Mouse (Mus musculus) urinary bladder, postnatal 25 days (tissue): ENCODE data around the gene Nectin3.

ENCODE experiments used
- DNase-seq: peaks from one replicate; pipeline ENCODE4 v3.0.0; 2022; ENCODE audit warnings: low spot score

Gene Nectin3

GRCm38 (mm10) chr16:46498421-46498789 is at the start of gene Nectin3:
Gene Nectin3 (minus strand): TSS chr16:46498525.
- no peak for DNase-seq

- DNase-seq, result no peak
Observed at GRCm38 (mm10) chr16:46538092-46538491, 39.8 kb upstream of the Nectin3 start.

- DNase-seq, result no peak
Observed at GRCm38 (mm10) chr16:46532465-46533254, 34.3 kb upstream of the Nectin3 start.

DNA sequence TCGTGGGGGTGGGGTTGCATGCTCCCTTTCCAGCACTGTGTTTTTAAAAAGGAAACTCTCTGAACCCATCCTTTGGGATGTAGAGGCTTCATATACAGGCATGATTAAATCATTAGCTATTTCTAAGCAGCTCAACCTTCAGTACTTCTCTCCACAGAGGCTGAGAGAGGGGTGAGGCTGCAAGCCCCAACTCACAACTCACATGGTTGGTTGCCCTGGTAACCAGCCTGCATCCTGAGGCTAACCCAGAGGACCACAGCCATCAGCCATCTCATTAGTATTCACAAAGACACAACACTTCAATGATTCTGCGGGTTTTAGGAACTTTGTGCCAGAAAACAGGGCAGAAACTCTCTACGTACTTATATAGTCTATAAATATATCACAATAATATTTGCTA is 32.7 kb upstream of the Nectin3 start:
- DNase-seq, result no peak

GRCm38 (mm10) chr16:46520885-46521417 is 22.6 kb upstream of the Nectin3 start:
- no peak for DNase-seq

- no peak for DNase-seq
Observed at GRCm38 (mm10) chr16:46519606-46520005, 21.3 kb upstream of the Nectin3 start.

DNA sequence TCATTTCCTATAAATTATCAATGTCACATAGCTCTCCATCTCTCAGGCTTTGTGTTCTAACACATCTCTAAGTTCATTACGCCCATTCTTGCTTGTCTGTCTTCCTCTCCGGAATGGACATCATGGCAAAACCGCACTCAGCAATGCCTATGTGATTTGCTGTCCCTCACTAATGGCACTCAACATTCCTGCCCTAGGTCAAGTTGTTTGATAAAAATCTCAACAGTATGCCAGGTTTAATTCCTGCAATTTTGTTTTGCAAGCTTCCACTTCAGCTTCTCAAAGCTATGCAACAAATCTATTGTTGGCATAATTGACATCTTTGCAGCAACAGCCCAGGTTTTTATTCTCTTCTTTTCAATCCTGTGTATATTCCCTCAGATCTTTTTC is 9.6 kb upstream of the Nectin3 start:
- no peak for DNase-seq

DNA sequence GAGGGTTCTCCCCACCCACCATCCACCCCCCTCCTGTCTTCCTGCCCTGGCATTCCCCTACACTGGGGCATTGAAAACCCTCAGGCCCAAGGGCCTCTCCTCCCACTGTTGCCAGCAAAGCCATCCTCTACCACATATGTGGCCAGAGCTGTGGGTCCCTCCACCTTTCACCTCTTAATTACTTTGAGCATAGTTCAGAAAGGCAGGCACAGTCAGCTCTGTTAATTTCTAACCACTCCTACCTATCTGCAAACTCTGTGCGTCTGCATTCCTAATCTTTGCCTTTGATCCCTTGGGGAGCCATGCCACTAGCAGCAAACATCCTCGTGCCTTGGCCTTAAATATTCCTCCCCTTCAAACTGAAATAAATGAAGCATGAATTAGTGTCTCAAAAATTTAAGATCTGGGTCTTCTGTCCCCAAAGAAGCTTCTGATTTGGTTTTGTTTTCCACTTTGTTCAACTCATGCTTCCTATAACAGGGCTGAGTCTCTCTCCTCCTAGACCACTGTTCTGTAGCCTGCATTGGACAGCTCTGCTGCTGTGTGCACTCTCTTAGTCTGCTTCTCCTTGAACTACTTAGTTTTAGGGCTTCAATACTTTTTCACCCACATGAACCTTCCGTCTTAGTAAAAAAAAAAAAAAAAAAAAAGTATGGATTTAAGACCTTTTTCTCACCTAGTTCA is 9.1 kb upstream of the Nectin3 start:
- DNase-seq, result no peak

- no peak for DNase-seq
Observed at GRCm38 (mm10) chr16:46504006-46504405, 5.7 kb upstream of the Nectin3 start.

- DNase-seq, result no peak
Observed at GRCm38 (mm10) chr16:46502311-46502710, 4.0 kb upstream of the Nectin3 start.

- no peak for DNase-seq
Observed at GRCm38 (mm10) chr16:46500759-46501158, 2.4 kb upstream of the Nectin3 start.

DNA sequence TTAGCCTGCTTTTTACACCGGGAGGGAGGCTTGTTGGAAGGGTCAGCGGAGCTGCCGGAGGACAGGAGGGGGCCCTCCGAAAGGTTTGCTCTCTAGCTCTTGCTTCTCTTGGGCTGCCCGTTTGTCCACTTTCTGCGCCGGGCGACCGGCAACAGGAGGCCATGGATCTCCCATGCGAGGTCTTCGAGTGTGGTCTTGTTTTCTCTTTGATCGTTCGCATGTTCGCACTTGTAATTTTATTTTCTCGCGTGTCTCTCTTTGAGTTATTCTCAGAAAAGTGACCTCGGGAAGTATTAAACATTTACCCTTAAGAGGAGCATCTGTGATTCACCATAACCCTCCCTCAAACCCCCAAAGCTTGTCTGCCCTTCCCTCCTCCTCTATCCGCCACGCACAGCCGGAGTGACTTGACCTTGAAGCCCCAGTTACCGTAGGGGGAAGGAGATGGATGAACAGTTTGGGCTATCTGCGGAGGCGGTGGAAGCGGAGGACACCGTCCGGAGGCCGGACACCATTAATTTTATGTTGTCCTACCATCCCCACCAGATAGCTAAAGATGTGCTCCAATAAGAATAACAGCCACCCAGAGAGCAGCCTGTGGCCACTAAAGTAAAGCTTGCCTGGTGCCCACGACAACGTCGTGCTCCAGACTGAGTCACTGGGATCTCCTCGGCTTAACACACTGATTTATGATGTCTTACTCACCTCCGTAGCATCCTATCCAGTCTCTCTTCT is 472 bp downstream of the Nectin3 start:
- DNase-seq, result peak; percentile 22

DNA sequence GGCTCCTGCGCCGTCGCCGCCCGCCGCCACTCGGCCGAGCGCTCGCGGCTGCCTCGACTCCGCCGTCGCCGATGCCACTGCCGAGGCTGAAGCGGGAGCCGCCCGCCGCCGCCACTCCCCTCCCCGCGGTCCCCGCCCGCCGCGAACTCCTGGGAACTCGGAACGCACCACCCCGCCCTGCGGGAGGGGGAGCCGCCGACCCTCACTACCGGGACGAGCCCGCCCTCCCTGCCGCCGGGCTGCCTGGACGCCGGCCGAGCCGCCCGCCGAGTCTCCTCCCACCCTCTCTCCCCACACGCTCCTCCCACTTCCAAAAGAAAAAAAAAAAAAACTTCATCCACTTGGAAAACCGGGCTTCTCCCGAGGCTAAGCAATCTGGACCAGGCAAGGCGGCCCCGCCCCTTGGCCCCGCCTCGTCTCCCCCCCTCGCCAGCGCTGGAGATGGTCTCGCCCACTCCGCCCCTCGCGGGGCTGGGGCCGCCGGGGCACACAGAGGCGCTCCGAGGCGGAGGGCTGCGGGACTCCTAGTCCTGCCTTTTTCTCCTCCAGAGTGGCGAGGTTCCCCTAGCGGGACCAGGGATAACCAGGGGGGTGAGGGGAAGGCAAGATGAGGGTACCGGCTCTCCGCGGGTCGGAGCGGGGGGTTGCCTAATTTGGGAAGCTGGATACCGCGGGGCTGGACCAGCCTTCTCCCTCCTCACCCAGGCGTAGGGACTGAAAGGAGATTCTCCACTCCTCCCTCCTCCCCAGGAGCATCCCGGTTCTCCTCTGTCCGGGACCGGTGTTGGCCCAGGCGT is 1.2 kb downstream of the Nectin3 start:
- peak; percentile 85 for DNase-seq

DNA sequence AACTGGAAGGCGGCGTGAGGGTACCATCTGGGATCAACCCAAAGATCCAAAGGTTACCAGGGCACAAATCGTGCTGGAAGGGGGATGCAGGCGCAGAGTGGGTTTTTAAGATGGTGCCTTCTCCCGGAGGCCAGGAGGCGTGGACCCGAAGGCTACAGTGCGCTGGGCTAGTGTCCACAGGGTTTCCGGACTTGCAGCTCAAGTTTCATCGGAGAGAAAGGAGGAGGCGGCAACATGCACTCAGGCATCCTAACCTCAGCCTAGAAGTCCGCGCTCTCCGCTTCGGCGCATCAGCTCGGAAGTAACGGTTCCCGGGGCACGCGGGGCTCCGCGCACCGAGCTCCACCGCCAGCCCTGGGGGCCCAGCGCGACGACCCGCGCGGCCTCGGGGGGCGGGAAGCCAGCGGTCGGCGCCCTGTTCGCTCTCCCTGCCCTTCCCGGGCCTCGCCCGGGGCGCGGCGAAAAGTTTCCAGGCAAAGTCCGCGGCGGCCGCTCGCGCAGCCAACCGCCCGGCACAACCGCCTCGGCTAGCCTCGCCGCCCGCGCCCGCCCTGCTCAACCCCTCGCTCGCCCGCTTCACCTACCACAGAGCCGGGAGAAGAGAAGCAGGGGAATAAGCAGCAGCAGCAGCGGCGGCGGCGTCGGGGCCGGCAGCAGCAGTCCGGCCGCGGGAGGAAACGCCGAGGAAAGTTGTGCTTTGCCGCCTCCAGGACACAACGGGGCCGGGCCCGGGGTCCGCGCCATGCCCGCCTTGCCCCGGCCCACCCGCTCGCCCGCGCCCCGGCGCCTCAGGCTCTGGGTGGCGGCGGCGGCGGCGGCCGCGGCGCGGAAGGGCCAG is 2.1 kb downstream of the Nectin3 start:
- DNase-seq, result peak; percentile 19

- DNase-seq, result no peak
Observed at GRCm38 (mm10) chr16:46495201-46495600, 3.1 kb downstream of the Nectin3 start.

DNA sequence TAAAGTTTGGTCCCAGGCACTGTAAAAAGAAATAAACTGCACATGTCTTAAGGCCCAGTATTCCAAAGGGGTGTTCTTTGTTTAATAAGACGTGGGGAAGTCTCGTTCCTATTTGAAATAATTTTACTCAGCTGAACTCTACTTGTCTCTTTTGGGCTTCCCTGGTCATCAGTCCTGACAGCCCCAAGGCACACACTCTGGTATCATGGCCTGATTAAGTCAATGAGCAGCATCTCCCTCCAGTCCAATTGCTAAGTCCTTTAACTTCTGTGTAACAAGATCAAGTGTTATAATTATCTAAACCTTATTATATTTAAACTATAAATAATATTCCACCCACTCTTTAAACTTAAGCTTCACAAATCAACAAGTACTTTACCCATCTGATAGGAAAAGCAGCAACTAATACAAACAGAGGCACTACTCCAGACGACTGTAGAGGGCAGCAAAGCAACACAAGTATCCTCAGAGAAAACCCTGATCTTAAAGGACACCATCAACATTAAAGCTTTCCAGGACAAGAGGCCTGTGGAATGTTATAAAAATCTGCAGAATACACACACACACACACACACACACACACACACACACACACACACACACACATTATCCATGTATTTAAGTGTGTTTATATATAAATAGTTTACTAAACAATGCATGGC is 10.8 kb downstream of the Nectin3 start:
- no peak for DNase-seq

DNA sequence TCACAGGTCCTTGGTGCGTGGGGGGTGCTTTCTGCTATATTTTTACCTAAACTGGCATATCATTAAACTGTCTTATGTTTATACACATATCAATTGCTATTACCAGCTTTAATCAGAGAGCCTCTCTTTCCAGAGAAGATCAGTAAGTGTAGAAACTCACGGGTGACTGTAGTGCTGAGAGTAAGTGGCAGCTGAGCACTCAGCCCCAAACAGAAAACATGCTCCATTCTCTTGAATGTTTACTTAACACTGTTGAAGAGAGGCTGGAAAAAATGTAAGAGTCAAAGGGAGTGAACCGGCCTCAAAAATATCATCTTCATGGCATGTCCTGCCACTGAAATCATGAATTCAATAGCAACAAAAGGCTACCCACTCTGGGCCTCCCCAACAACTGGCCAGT is 21.0 kb downstream of the Nectin3 start:
- no peak for DNase-seq

DNA sequence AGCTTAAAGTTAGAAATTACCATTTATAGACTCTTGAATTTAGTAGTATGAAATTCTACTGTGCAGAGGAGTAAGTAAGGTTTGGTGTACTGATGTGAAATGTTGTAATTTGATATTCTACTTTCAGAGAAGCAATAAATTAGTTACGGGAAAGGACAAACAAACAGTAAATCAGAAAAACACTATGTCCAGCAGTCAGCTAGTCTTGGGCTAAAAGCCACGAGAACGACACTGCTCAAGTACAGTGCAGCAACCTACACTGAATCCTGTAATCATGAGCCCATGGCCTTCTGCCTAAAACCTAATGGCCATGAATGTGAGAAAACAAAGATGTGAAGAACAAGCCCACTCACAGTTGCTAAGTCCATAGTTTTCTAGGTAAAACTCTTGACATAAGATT is 46.9 kb downstream of the Nectin3 start:
- DNase-seq, result no peak

DNA sequence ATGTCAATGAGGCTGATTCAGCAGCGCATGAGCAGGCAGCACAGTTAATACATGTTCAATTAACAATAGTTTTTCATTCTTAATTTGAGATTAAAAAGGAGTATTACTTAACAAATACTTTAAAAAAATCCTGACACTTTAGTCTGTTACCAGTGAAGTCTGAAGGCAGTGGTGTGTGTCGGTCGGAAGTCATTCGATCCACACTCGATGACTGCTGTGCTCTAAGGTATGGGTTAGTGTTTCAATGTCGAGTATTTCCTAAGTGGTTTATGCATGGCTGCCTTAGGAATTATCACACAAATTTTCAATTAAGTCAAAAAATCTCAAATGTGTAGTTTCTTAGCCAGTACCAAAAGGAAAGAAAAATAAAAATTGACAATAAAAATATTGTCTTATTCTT is 49.3 kb downstream of the Nectin3 start:
- no peak for DNase-seq

DNA sequence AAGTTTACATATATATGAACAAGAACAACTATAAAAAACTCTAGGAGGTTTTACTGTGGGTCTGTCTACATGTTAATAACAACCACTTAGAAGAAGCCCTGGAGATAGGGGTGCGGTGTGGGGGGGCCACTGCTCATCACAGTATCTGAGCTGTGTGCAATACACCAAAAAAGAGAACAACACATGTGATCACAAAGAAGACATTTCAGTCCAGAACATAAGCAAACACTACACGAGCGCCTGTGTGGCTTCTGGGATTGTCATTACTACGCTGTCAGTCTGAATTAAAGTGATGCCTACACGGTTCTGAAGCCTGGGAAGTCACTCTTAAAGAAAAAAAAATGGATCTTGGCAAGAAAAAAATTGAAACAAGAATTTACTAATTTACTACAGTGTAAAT is 67.0 kb downstream of the Nectin3 start:
- DNase-seq, result no peak
